Mouse (Mus musculus) left cerebral cortex, postnatal 25 days (tissue): ENCODE measurements at regions not wholly inside any gene's neighbourhood (a gene's known extent, or its start where the extent isn't known, plus 50 kb on each side); places are given as distances from the start of the nearest gene placed in this dataset.
A peak's percentile ranks its signal among the peaks of the same experiment; 100 is the strongest.

ENCODE experiments used
- DNase-seq, 2 experiments: peaks; one replicate each; pipeline ENCODE4 v3.0.0; 2022; ENCODE audit warnings: low spot score in 2 of 2, mixed read lengths in 1 of 2
- intact Hi-C: fragments of 180-260 bp; cut with DNase I; formaldehyde crosslinking; loops from one replicate; pipeline ENCODE4 v1.15.1; 2025

DNA sequence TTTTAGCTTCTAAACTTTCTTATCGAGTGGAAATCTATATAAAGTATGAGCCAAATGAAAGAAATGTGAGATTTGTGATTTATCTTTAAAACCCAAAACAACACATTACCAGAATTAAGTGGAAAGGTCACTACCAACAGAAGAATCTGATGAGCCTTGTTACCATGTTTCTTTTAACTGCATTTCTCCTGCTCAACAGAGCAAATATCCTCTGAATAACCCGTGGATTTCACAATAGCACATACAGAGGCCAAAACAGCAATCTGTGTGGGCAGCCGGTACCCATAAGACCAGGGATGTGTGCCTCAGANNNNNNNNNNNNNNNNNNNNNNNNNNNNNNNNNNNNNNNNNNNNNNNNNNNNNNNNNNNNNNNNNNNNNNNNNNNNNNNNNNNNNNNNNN is 85.3 kb downstream of the 4930444P10Rik start:
- intact Hi-C loops, result no loop called here
- no peak for DNase-seq

DNA sequence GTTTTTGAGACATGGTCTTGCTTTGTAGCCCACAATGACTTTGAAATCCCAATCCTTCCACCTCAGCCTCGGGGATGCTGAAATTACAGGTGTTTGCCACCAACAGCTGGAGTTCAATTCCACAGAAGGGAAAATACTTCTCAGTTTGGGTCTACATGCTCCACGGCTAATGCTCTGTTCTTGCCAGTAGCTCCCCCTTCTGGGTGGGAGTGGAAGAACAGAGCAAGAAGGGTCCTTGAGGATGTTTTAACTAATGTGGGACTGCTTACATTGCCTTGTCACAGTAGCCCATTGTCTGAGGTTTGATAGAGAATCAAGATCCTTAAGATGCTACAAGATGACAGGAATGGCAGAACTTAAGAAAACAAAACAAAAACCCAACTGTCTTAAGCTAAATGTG is 86.2 kb downstream of the 4930444P10Rik start:
- intact Hi-C loops, result no loop called here
- no peak for DNase-seq

DNA sequence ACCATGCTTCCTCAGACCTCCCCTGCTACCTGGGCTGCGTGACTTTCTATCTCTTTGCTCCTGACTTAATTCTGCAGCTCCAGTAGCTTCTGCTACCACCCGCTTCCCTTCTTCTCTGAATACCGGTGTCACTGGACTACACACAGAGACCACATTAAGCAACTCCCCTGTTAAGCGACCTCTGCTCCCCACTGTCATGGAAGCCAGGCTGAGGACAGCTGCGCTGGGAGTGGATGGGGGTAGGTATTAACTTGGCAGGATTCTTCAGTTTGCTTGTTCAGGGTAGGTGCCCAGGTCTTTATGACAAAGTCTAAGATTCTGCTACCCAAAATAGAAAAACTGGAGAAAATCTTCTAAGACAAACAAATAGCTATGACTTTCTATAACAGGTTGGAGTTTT is 96.0 kb downstream of the 4930444P10Rik start:
- intact Hi-C loops, result loop anchor here (10.0 kb wide), 1 partner anchor 992 kb away; no protein-coding TSS in a partner anchor
- no peak for DNase-seq

DNA sequence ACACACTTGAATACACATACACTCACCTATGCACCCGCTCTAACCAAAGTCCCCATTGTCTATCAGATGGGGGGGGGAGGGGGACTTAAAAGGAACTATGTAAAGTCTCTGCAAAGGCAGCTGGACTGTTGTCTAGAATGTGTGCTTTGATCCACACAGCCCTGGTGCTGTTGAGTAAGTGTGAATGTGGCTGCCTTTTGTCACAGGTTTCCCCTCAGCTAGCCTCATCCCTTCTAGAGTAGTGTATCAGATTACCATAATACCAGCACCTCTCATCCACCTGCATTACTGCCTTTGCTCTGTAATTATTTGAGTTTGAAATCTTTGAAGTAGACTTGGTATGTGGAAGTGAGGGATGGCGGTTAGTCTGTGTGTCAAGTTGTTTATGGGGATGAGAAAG is 96.8 kb downstream of the 4930444P10Rik start:
- no peak for DNase-seq
- intact Hi-C loops, result loop anchor here (10.0 kb wide), 1 partner anchor 992 kb away; no protein-coding TSS in a partner anchor

DNA sequence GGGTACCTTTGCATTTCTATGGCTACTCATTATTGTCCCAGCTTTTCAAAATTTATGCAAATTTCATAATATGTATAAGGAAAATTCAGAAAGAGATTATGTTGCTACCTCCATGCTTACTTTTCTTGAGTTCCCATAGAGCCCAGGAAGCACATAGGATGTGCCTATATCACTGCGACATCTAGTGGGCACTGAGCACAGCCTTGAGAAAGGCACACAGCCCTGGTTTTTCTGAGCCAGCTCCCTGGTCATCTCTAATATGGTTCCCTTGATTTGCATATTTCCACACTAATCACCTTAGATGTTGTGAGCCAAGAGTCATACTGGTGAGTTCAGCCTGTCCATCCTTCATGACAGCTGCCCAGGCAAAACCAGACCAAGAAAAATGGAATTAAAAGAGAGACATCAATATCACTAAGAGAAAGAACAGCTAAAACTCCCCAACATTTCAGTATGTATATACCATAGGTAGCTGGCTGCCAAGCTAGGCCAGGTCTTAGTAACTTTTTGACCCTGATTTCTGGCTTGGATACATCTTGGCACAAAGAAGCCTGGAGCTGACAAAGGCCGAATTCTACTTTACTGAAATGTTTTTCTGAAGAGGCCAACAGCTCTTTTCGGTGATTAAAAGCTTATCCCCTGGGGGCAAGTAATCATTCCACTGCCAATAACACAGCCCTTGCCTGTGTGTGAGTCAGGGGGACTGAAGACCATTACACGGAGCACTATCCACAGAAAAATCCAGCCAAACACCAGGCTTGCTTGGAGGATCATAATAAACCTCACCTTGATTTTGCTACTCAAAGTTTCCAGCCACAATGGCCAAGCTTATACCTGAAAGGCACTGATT is 99.3 kb downstream of the 4930444P10Rik start:
- intact Hi-C loops, result loop anchor here (2.0 to 10.0 kb wide), 2 partner anchors 119 to 989 kb away; no protein-coding TSS in a partner anchor
- DNase-seq, result peak; percentile 20 to 55

DNA sequence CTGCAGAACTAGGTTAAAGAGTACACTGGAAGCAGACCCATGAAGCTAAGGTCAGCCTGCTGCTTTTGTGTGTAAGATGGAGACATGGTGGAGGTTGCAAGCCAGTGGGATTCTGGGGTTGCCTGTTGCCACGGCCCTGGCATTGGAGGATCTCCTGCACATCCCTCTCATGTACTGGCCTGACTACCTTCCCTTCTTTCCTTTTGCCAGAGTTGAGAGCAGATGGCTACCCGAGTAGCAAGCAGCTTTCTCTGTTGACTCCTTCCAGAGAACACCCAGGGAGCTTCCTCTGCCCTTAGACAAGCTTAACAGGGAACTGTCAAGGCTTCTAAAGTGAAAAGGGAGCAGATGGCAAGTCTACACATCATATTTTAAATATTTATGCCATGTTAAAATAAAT is 102.1 kb downstream of the 4930444P10Rik start:
- peak in 1 of 2 experiments; percentile 34 for DNase-seq
- intact Hi-C loops, result loop anchor here (10.0 kb wide), 1 partner anchor 986 kb away; no protein-coding TSS in a partner anchor

DNA sequence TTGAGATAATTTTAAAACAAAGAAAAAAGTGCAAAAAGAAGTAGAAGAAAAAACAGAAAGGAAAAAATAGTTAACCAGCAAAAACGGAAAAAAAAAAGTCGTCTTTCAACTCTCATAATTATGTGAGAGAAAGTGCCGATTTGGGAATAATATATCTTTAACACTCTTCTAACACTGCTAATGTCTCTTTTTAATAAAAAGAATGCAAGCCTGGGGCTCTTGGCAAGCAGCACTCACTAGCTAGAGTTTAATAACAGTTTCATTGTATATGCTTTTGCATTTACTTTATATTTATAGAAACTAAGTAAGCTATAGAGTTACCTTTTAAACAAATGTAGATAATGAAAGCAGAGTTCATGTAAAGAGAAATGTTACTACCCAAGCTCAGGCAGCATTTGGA is 107.5 kb downstream of the 4930444P10Rik start:
- intact Hi-C loops, result no loop called here
- DNase-seq, result no peak

DNA sequence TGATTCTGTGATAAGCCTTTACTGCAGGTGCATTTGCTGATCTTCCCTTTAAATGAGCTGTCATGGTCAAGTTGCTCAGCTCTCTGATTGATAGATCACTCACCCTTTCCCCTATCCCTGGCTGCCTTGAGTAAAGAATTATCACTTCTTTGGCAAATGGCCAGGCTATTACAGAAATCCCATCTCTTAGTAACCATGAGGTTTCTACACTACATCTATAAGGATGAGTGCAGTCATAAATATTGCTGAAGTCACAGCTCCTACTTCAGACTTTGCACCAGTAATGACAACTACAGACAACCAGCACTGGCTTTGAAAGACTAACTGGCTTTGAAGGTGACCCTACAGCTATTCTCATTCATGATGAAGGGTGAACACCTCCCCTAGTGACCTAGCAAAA is 113.8 kb downstream of the 4930444P10Rik start:
- DNase-seq, result no peak
- intact Hi-C loops, result no loop called here

DNA sequence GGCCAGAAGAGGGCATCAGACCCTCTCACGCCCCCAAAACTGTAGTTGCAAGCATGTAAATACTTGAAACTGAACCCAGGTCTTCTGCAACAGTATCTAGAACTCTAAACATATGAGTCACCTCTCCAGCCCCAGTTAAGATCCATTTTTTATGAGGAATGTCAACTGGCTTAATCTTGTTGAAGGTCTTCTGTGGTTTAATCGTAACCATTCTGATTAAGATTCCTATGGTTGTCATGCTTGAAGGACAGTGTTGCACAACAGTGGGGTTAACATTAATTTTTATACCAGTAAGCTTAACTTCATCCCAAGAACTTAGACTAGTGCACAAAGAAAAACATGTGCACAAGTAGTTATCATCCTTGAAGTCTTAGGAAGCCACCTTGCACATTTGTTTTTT is 133.5 kb downstream of the 4930444P10Rik start:
- no peak for DNase-seq
- intact Hi-C loops, result no loop called here

DNA sequence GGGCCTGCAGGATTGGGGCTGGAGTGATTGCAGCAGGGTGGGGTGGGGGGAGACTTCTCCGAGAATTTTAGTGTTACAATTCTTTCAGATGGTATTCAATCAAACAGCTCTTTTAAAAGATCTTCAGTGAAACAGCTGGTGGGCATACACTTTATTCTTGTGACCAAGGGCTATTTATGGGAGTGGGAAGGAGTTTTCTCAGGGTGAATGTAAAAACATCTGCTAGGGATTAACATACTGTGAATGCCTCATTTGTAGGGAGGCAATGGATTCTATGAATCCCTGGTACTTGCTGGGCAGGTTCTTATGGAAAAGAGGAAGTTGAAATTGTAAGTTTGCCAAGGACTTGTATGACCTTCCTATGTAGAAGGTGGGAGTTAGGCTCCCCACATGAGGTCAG is 134.5 kb downstream of the 4930444P10Rik start:
- DNase-seq, result no peak
- intact Hi-C loops, result no loop called here

DNA sequence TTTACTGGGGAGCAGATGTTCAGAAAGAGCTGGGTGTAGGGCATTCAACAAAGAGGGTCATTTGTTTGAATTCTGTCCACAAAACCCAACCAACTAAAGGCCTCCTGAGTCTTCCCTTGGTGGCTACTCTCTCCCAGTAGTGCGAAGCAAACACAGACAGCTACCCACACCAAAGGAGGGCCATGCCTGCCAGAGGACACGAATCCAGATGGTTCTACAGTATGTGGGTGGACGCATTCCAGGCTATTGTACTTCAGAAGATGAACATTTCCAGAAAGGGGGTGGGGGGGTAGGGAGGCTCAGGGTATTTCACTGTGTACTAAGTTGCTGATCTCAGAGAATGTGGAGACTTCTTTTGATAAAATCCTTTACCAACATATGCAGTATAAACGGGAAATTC is 149.5 kb downstream of the 4930444P10Rik start:
- intact Hi-C loops, result no loop called here
- peak; percentile 40 to 84 for DNase-seq

DNA sequence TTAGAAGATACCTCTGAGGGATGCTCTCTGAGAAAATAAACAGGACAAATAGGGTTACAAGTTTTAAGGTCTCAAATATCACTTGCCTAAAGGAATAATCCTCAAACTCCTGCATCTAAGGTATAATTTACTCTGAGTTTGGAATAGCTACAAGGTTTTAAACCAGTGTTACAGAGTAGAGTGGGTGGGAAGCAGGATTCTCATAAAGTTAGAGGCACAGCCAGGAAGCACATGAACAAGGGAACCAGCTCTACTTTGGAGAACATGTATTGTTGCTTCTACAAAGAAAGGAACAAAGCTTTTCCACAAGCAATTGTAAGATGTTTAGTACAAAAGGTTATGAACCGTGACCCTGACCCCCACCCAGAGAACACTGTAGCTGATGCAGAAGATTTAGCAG is 150.1 kb downstream of the 4930444P10Rik start:
- intact Hi-C loops, result no loop called here
- DNase-seq, result peak in 1 of 2 experiments; percentile 21
